Mouse (Mus musculus): Measurements from ENCODE around the gene Kif14. TPM values are rescaled to one million over a fixed set of nuclear protein-coding genes. Genes with fewer than 3 reads are reported as not detected.

Kif14 gene
- total RNA-seq, 2 experiments from 2014 or later: 0.28 to 0.42 TPM

GRCm38 (mm10) chr1:136579360-136579759 lies 113.2 kb downstream of the Kif14 start:
- no peak for DNase-seq
- intact Hi-C loops (cut with DNase I): no loop called here

- DNase-seq: no peak
- intact Hi-C loops (cut with DNase I): no loop called here
Measured at GRCm38 (mm10) chr1:136580266-136580665, 114.1 kb downstream of the Kif14 start.

Other genes with a start within 250 kb of the Kif14 start
- not detected for gene Inava, start 232.1 kb upstream of the Kif14 start, total RNA-seq (2021)
- not detected for gene Gpr25, start 205.5 kb upstream of the Kif14 start, total RNA-seq (2021)
- gene Camsap2, start 120.2 kb upstream of the Kif14 start, total RNA-seq (2021): 10 to 100 TPM in 1 of 2 experiments, 1 to 10 TPM in 1; 9.1 to 10.6 TPM
- gene Ddx59, start 51.1 kb upstream of the Kif14 start, total RNA-seq (2021): 10 to 100 TPM; 13.2 to 16.5 TPM
- 10 to 100 TPM in 1 of 2 experiments, 1 to 10 TPM in 1; 8.3 to 10.9 TPM for gene Zfp281, start 158.6 kb downstream of the Kif14 start, total RNA-seq (2021)